In genomic region chr6:71740921-71741320, GRCm38 (mm10) we compare ENCODE assay signal across 11 mouse cellular contexts. TPM values are rescaled to one million over a fixed set of nuclear protein-coding genes. Genes with fewer than 3 reads are reported as not detected.
DNase-seq lines count a peak whose midpoint lies in the region; ATAC-seq lines count a peak whose summit lies in the region.
"Had no signal": no experiment of that assay in that cellular context is flagged by ENCODE, and none has a peak within 500 bp of the region (broad histone marks: within the 10 kb centered on the region; RNA-seq: fewer than 3 reads in every experiment).

No protein-coding gene starts in this region.

- ATAC-seq in embryonic facial prominence, embryonic 11.5 days (replicated peaks; ENCODE audit: insufficient number of reproducible peaks, low FRiP score, low TSS enrichment, low read depth), result no peak
- peak; percentile 55; the same call in 1 of the 2 replicates for ATAC-seq in forebrain, embryonic 12.5 days (ENCODE audit: low FRiP score)
- ATAC-seq in neural tube, embryonic 15.5 days (ENCODE audit: low FRiP score), result no peak

- no peak overlapping the region for H3K9ac ChIP-seq in embryonic facial prominence, embryonic 11.5 days (replicated peaks; ENCODE audit: low read length)
- H3K9ac ChIP-seq in forebrain, embryonic 12.5 days, result no peak overlapping the region
- H3K9ac ChIP-seq in neural tube, embryonic 15.5 days (replicated peaks), result 0 out of 2 replicates have a peak overlapping the region, but pooled peaks have one; percentile 6
- H3K9ac ChIP-seq: neural tube, embryonic 12.5 days had no signal

- H3K9me3 ChIP-seq in embryonic facial prominence, embryonic 11.5 days (replicated peaks; ENCODE audit: control insufficient read depth, low read length), result no peaks in the 10 kb centered on the region
- no peaks in the 10 kb centered on the region for H3K9me3 ChIP-seq in embryonic facial prominence, embryonic 10.5 days
- H3K9me3 ChIP-seq in forebrain, embryonic 12.5 days, result no peaks in the 10 kb centered on the region
- H3K9me3 ChIP-seq in neural tube, embryonic 15.5 days (replicated peaks), result no peaks in the 10 kb centered on the region
- H3K9me3 ChIP-seq: neural tube, embryonic 12.5 days had no signal

- H3K4me2 ChIP-seq in embryonic facial prominence, embryonic 11.5 days (ENCODE audit: low read depth, low read length), result no peak overlapping the region
- peak overlapping the region; percentile 22 for H3K4me2 ChIP-seq in forebrain, embryonic 12.5 days
- H3K4me2 ChIP-seq in neural tube, embryonic 15.5 days, result peak overlapping the region; percentile 22
- H3K4me2 ChIP-seq: neural tube, embryonic 12.5 days had no signal

- DNase-seq in embryonic facial prominence, embryonic 11.5 days (ENCODE audit: low spot score), result peak; percentile 27
- no peak for DNase-seq in embryonic facial prominence, embryonic 10.5 days (ENCODE audit: low spot score)
- peak; percentile 54 to 60 for DNase-seq in right cerebral cortex, postnatal 10 days (ENCODE audit: low spot score in 2 of 2)
- no peak for DNase-seq in right cerebral cortex, adult 18-20 months
- DNase-seq in natural killer cell, adult 2 months (ENCODE audit: low spot score in 2 of 2), result no peak
- DNase-seq in T-cell, adult 2 months (ENCODE audit: low spot score), result no peak
- DNase-seq: kidney, adult 2 months; lung, postnatal 36 days had no signal

- 63% methylated on average over 13 of the region's 13 CpGs for WGBS in embryonic facial prominence, embryonic 11.5 days
- 71% methylated on average over 13 of the region's 13 CpGs for WGBS in embryonic facial prominence, embryonic 10.5 days
- WGBS in forebrain, embryonic 12.5 days, result 22% methylated on average over 13 of the region's 13 CpGs
- 27% methylated on average over 13 of the region's 13 CpGs for WGBS in neural tube, embryonic 15.5 days

- no peaks in the 10 kb centered on the region for H3K4me1 ChIP-seq in embryonic facial prominence, embryonic 11.5 days (ENCODE audit: control insufficient read depth, insufficient read depth, low read length)
- H3K4me1 ChIP-seq in embryonic facial prominence, embryonic 10.5 days, result peaks cover under 1% of the 10 kb centered on the region
- H3K4me1 ChIP-seq in forebrain, embryonic 12.5 days, result peaks cover 21% of the 10 kb centered on the region
- peaks cover 55% of the 10 kb centered on the region for H3K4me1 ChIP-seq in neural tube, embryonic 15.5 days

- no peak overlapping the region for H3K4me3 ChIP-seq in embryonic facial prominence, embryonic 11.5 days (ENCODE audit: low read depth, low read length)
- H3K4me3 ChIP-seq in embryonic facial prominence, embryonic 10.5 days, result no peak overlapping the region
- H3K4me3 ChIP-seq in forebrain, embryonic 12.5 days (replicated peaks), result no peak overlapping the region
- H3K4me3 ChIP-seq in neural tube, embryonic 15.5 days (replicated peaks), result no peak overlapping the region
- H3K4me3 ChIP-seq: neural tube, embryonic 12.5 days had no signal

- H3K36me3 ChIP-seq in embryonic facial prominence, embryonic 11.5 days (replicated peaks; ENCODE audit: control insufficient read depth, insufficient read depth, low read depth, low read length), result no peaks in the 10 kb centered on the region
- H3K36me3 ChIP-seq in embryonic facial prominence, embryonic 10.5 days (replicated peaks), result no peaks in the 10 kb centered on the region
- no peaks in the 10 kb centered on the region for H3K36me3 ChIP-seq in forebrain, embryonic 12.5 days (replicated peaks)
- H3K36me3 ChIP-seq in neural tube, embryonic 15.5 days, result no peaks in the 10 kb centered on the region
- H3K36me3 ChIP-seq: neural tube, embryonic 12.5 days had no signal

- no peaks in the 10 kb centered on the region for H3K27me3 ChIP-seq in embryonic facial prominence, embryonic 11.5 days (ENCODE audit: control insufficient read depth, insufficient read depth, low read length)
- no peaks in the 10 kb centered on the region for H3K27me3 ChIP-seq in embryonic facial prominence, embryonic 10.5 days (replicated peaks; ENCODE audit: low read depth, poor library complexity, severe bottlenecking)
- no peaks in the 10 kb centered on the region for H3K27me3 ChIP-seq in forebrain, embryonic 12.5 days
- H3K27me3 ChIP-seq in neural tube, embryonic 15.5 days (replicated peaks), result no peaks in the 10 kb centered on the region
- H3K27me3 ChIP-seq: neural tube, embryonic 12.5 days had no signal

- no peak overlapping the region for H3K27ac ChIP-seq in embryonic facial prominence, embryonic 11.5 days (replicated peaks; ENCODE audit: low read depth, low read length)
- no peak overlapping the region for H3K27ac ChIP-seq in embryonic facial prominence, embryonic 10.5 days (replicated peaks)
- peak overlapping the region; percentile 74 for H3K27ac ChIP-seq in forebrain, embryonic 12.5 days
- H3K27ac ChIP-seq in neural tube, embryonic 15.5 days (replicated peaks), result peak overlapping the region; percentile 77
- H3K27ac ChIP-seq: neural tube, embryonic 12.5 days had no signal

RNA-seq across cellular contexts. Expression of gene Reep1, which starts 33.6 kb away (rescaled TPM):
- polyA plus RNA-seq in embryonic facial prominence, embryonic 11.5 days (2014; fragmentation: Nextera tagmentation; extraction: Ambion mirVana), result 25.1 and 27.8 TPM in 2 replicates
- 17.4 and 18.3 TPM in 2 replicates for polyA plus RNA-seq in embryonic facial prominence, embryonic 10.5 days (2016; fragmentation: Nextera tagmentation; extraction: Ambion mirVana)
- 73.5 and 82.7 TPM in 2 replicates for polyA plus RNA-seq in forebrain, embryonic 12.5 days (2016; fragmentation: Nextera tagmentation; extraction: Ambion mirVana)
- polyA plus RNA-seq in neural tube, embryonic 15.5 days (2015; fragmentation: Nextera tagmentation; extraction: Ambion mirVana), result 255 and 285 TPM in 2 replicates

Comparison
In these comparisons a context has a peak if more than half of its experiments do, and no peak if none do; other contexts are left out.
1. DNase-seq: peak in embryonic facial prominence, embryonic 11.5 days (single experiment) and right cerebral cortex, postnatal 10 days (2 of 2); none in embryonic facial prominence, embryonic 10.5 days (single experiment), right cerebral cortex, adult 18-20 months (single experiment), natural killer cell, adult 2 months (0 of 2) and T-cell, adult 2 months (single experiment).
2. H3K27ac ChIP-seq: peak in forebrain, embryonic 12.5 days (single experiment) and neural tube, embryonic 15.5 days (single experiment); none in embryonic facial prominence, embryonic 11.5 days (single experiment) and embryonic facial prominence, embryonic 10.5 days (single experiment).